Mouse (Mus musculus) neural tube, embryonic 11.5 days (tissue): ENCODE data around the gene Lgals12. TPM values are rescaled to one million over a fixed set of nuclear protein-coding genes. Genes with fewer than 3 reads are reported as not detected.

Experiments
- ATAC-seq: fragments of 200-750 bp; cut with Nextera tagmentation; 2 replicates; pipeline ENCODE4 v1.8.0; 2017; ENCODE audit warnings: moderate number of reproducible peaks, mild to moderate bottlenecking, moderate TSS enrichment, moderate library complexity; ENCODE audit not compliant: insufficient read depth, low FRiP score, low TSS enrichment
- DNase-seq: peaks from one replicate; pipeline ENCODE4 v3.0.0-alpha.2; 2015; ENCODE audit warnings: low spot score
- H3K27ac ChIP-seq: fragments of 300-500 bp; sonication (generic); 2 replicates; pipeline ENCODE4 v1.5.1; 2014; ENCODE audit warnings: low read depth, mild to moderate bottlenecking, low read length
- H3K27me3 ChIP-seq: fragments of 300-500 bp; sonication (generic); 2 replicates; pipeline ENCODE4 v1.6.1; 2014; ENCODE audit warnings: mild to moderate bottlenecking, low read length, mixed read lengths; ENCODE audit not compliant: control insufficient read depth, insufficient read depth
- H3K36me3 ChIP-seq: fragments of 300-500 bp; sonication (generic); 2 replicates; pipeline ENCODE4 v1.6.1; 2014; ENCODE audit warnings: mild to moderate bottlenecking, low read length, moderate library complexity, mixed read lengths; ENCODE audit not compliant: control insufficient read depth, insufficient read depth
- H3K4me1 ChIP-seq: fragments of 300-500 bp; sonication (generic); 2 replicates; pipeline ENCODE4 v1.6.1; 2014; ENCODE audit warnings: low read length, mixed read lengths; ENCODE audit not compliant: control insufficient read depth, insufficient read depth
- H3K4me2 ChIP-seq: fragments of 300-500 bp; sonication (generic); 2 replicates; pipeline ENCODE4 v1.6.1; 2014; ENCODE audit warnings: low read depth, mild to moderate bottlenecking, moderate library complexity
- H3K4me3 ChIP-seq: fragments of 300-500 bp; sonication (generic); 2 replicates; pipeline ENCODE4 v1.5.1; 2014; ENCODE audit warnings: low read depth, low read length
- H3K9ac ChIP-seq: fragments of 300-500 bp; sonication (generic); 2 replicates; pipeline ENCODE4 v1.6.1; 2014; ENCODE audit warnings: mild to moderate bottlenecking, low read length
- H3K9me3 ChIP-seq: fragments of 300-500 bp; sonication (generic); 2 replicates; pipeline ENCODE4 v1.6.1; 2016; ENCODE audit warnings: low read length; ENCODE audit not compliant: control insufficient read depth
- WGBS: fragments of 180-500 bp; shearing (Covaris S2); extraction: QIAGEN DNeasy Blood & Tissue Kit; methylation state at CpG from one replicate; pipeline ENCODE4 v1.1.7; 2014; 5-methylcytosine and 5-hydroxymethylcytosine counted together
- polyA plus RNA-seq: library from polyadenylated mRNA; unstranded; fragments of >200 nt; fragmentation: Nextera tagmentation; extraction: Ambion mirVana; gene quantifications from 2 replicates; pipeline ENCODE4 v1.2.1, GENCODE M21; 2014

Lgals12 gene
- polyA plus RNA-seq, 1 experiment from 2014 or later = not detected

GRCm38 (mm10) chr19:7592018-7592417, 15.0 kb downstream of the Lgals12 start:
- ATAC-seq (no peak), DNase-seq (no peak)
- Histone ChIP-seq H3K27me3 (no peaks in the 10 kb centered on the region), H3K4me1 (no peaks in the 10 kb centered on the region), H3K4me2 (no peak overlapping the region), H3K9me3 (no peaks in the 10 kb centered on the region), H3K27ac (no peak overlapping the region), H3K36me3 (no peaks in the 10 kb centered on the region), H3K9ac (no peak overlapping the region), H3K4me3 (no peak overlapping the region)
- 61% methylated on average over 3 of the region's 3 CpGs for WGBS

- DNase-seq = no peak
- Histone ChIP-seq H3K9me3 (no peaks in the 10 kb centered on the region), H3K27ac (no peak overlapping the region), H3K9ac (no peak overlapping the region), H3K4me3 (no peak overlapping the region), H3K4me2 (no peak overlapping the region), H3K4me1 (no peaks in the 10 kb centered on the region), H3K27me3 (no peaks in the 10 kb centered on the region), H3K36me3 (no peaks in the 10 kb centered on the region)
- no peak for ATAC-seq
These were observed 16.2 kb downstream of the Lgals12 start for GRCm38 (mm10) chr19:7590795-7591194.

GRCm38 (mm10) chr19:7585764-7586163, 21.2 kb downstream of the Lgals12 start:
- H3K4me3 ChIP-seq = no peak overlapping the region
- DNase-seq (no peak), ATAC-seq (no peak)
- H3K27me3 ChIP-seq = no peaks in the 10 kb centered on the region
- H3K27ac ChIP-seq = no peak overlapping the region
- no peak overlapping the region for H3K4me2 ChIP-seq
- H3K36me3 ChIP-seq = no peaks in the 10 kb centered on the region
- 92% methylated on average over 6 of the region's 6 CpGs for WGBS
- no peaks in the 10 kb centered on the region for H3K4me1 ChIP-seq
- H3K9ac ChIP-seq = no peak overlapping the region
- H3K9me3 ChIP-seq = no peaks in the 10 kb centered on the region

- H3K9ac ChIP-seq = no peak overlapping the region
- ATAC-seq (no peak), DNase-seq (no peak)
- 87% methylated on average over 8 of the region's 8 CpGs for WGBS
- H3K27me3 ChIP-seq = no peaks in the 10 kb centered on the region
- no peaks in the 10 kb centered on the region for H3K4me1 ChIP-seq
- H3K27ac ChIP-seq = no peak overlapping the region
- H3K9me3 ChIP-seq = no peaks in the 10 kb centered on the region
- no peak overlapping the region for H3K4me3 ChIP-seq
- H3K4me2 ChIP-seq = no peak overlapping the region
- H3K36me3 ChIP-seq = no peaks in the 10 kb centered on the region
These were observed 21.7 kb downstream of the Lgals12 start for GRCm38 (mm10) chr19:7585279-7585678.

- no peak overlapping the region for H3K27ac ChIP-seq
- ATAC-seq (no peak), DNase-seq (no peak)
- no peak overlapping the region for H3K9ac ChIP-seq
- H3K27me3 ChIP-seq = no peaks in the 10 kb centered on the region
- H3K4me1 ChIP-seq = no peaks in the 10 kb centered on the region
- H3K4me3 ChIP-seq = no peak overlapping the region
- no peaks in the 10 kb centered on the region for H3K36me3 ChIP-seq
- H3K9me3 ChIP-seq = no peaks in the 10 kb centered on the region
- H3K4me2 ChIP-seq = no peak overlapping the region
- WGBS = 83% methylated on average over 3 of the region's 3 CpGs
These were observed 23.4 kb downstream of the Lgals12 start for GRCm38 (mm10) chr19:7583599-7583998.

- WGBS = 66% methylated on average over 7 of the region's 7 CpGs
- no peak overlapping the region for H3K27ac ChIP-seq
- no peak for ATAC-seq
- H3K4me3 ChIP-seq = no peak overlapping the region
- no peak for DNase-seq
- no peaks in the 10 kb centered on the region for H3K9me3 ChIP-seq
- H3K4me2 ChIP-seq = no peak overlapping the region
- no peaks in the 10 kb centered on the region for H3K27me3 ChIP-seq
- H3K36me3 ChIP-seq = no peaks in the 10 kb centered on the region
- no peaks in the 10 kb centered on the region for H3K4me1 ChIP-seq
- H3K9ac ChIP-seq = no peak overlapping the region
These were observed 23.9 kb downstream of the Lgals12 start for GRCm38 (mm10) chr19:7583101-7583500.

- H3K4me1 ChIP-seq = no peaks in the 10 kb centered on the region
- WGBS = 62% methylated on average over 5 of the region's 5 CpGs
- no peak overlapping the region for H3K4me3 ChIP-seq
- no peaks in the 10 kb centered on the region for H3K9me3 ChIP-seq
- no peak overlapping the region for H3K4me2 ChIP-seq
- no peak overlapping the region for H3K27ac ChIP-seq
- H3K9ac ChIP-seq = no peak overlapping the region
- H3K27me3 ChIP-seq = no peaks in the 10 kb centered on the region
- no peak for ATAC-seq
- no peak for DNase-seq
- H3K36me3 ChIP-seq = no peaks in the 10 kb centered on the region
These were observed 26.0 kb downstream of the Lgals12 start for GRCm38 (mm10) chr19:7581042-7581441.

- Histone ChIP-seq H3K27ac (no peak overlapping the region), H3K9me3 (no peaks in the 10 kb centered on the region), H3K9ac (no peak overlapping the region), H3K4me3 (no peak overlapping the region), H3K4me1 (no peaks in the 10 kb centered on the region), H3K27me3 (no peaks in the 10 kb centered on the region), H3K4me2 (no peak overlapping the region), H3K36me3 (no peaks in the 10 kb centered on the region)
- DNase-seq (no peak), ATAC-seq (no peak)
- 82% methylated on average over 3 of the region's 3 CpGs for WGBS
These were observed 29.3 kb downstream of the Lgals12 start for GRCm38 (mm10) chr19:7577710-7578109.

- H3K9me3 ChIP-seq = no peaks in the 10 kb centered on the region
- no peak overlapping the region for H3K27ac ChIP-seq
- H3K27me3 ChIP-seq = no peaks in the 10 kb centered on the region
- 83% methylated on average over 1 of the region's 1 CpGs for WGBS
- H3K4me2 ChIP-seq = no peak overlapping the region
- ATAC-seq (no peak), DNase-seq (no peak)
- no peak overlapping the region for H3K4me3 ChIP-seq
- no peaks in the 10 kb centered on the region for H3K36me3 ChIP-seq
- no peak overlapping the region for H3K9ac ChIP-seq
- no peaks in the 10 kb centered on the region for H3K4me1 ChIP-seq
These were observed 30.8 kb downstream of the Lgals12 start for GRCm38 (mm10) chr19:7576180-7576579.
